8 mouse cellular contexts compared by ENCODE assay signal in genomic region chr1:79775927-79776458, GRCm38 (mm10). TPM values are rescaled to one million over a fixed set of nuclear protein-coding genes. Genes with fewer than 3 reads are reported as not detected.
DNase-seq lines count a peak whose midpoint lies in the region; ATAC-seq and TF ChIP-seq lines count a peak whose summit lies in the region.

TSS of gene Mrpl44 (plus strand) at chr1:79776018.
TSS of gene Wdfy1 (minus strand) at chr1:79776143.

- no peak for TF ChIP-seq CTCF in MEL (IDR thresholded peaks at IDR 0.05 in 2 of 3, conservative IDR thresholded peaks at IDR 0.05 in 1 of 3; ENCODE audit: control insufficient read depth in 1 of 3, insufficient read depth in 1 of 3, low read depth in 2 of 3, low read length in 3 of 3, poor library complexity in 1 of 3, severe bottlenecking in 1 of 3)
- TF ChIP-seq CTCF in cerebellum, adult 2 months (IDR thresholded peaks at IDR 0.05; ENCODE audit: borderline replicate concordance, insufficient read depth, low read depth, low read length): no peak
- peak; percentile 56 for TF ChIP-seq CTCF in forebrain, postnatal 0 days (IDR thresholded peaks at IDR 0.05; ENCODE audit: low read depth)

- H3K27ac ChIP-seq in MEL (ENCODE audit: control insufficient read depth, low read depth, low read length): peak within 1 kb of the TSS; percentile 50
- peak within 1 kb of the TSS; percentile 39 for H3K27ac ChIP-seq in cerebellum, adult 2 months (ENCODE audit: insufficient read depth, low read length)
- peak within 1 kb of the TSS; percentile 95 for H3K27ac ChIP-seq in forebrain, postnatal 0 days (ENCODE audit: low read depth, low read length)
- H3K27ac ChIP-seq in lung, embryonic 15.5 days: peak within 1 kb of the TSS; percentile 91

- H3K4me2 ChIP-seq in forebrain, postnatal 0 days (ENCODE audit: low read depth): peak within 1 kb of the TSS; percentile 64
- peak within 1 kb of the TSS; percentile 57 for H3K4me2 ChIP-seq in lung, embryonic 15.5 days

- H3K4me3 ChIP-seq in MEL (ENCODE audit: control insufficient read depth in 1 of 2, insufficient read depth in 1 of 2, low read depth in 2 of 2, low read length in 2 of 2): peak within 1 kb of the TSS; percentile 76 to 89
- H3K4me3 ChIP-seq in cerebellum, adult 2 months (replicated peaks; ENCODE audit: insufficient read depth, low read depth, low read length): peak within 1 kb of the TSS; percentile 73
- H3K4me3 ChIP-seq in forebrain, postnatal 0 days (ENCODE audit: low read depth, low read length): peak within 1 kb of the TSS; percentile 96
- peak within 1 kb of the TSS; percentile 99 for H3K4me3 ChIP-seq in lung, embryonic 15.5 days

- H3K9ac ChIP-seq in MEL (ENCODE audit: control insufficient read depth, low read depth, low read length, poor library complexity, severe bottlenecking): peak within 1 kb of the TSS; percentile 96
- H3K9ac ChIP-seq in forebrain, postnatal 0 days: peak within 1 kb of the TSS; percentile 95
- H3K9ac ChIP-seq in lung, embryonic 15.5 days: peak within 1 kb of the TSS; percentile 96

- peak; percentile 100 for ATAC-seq in forebrain, postnatal 0 days
- peak; percentile 99 for ATAC-seq in lung, embryonic 15.5 days (ENCODE audit: borderline replicate concordance, extremely low read depth, low FRiP score, low TSS enrichment)

- TF ChIP-seq EP300 in MEL (IDR thresholded peaks at IDR 0.05; ENCODE audit: low read depth in 1 of 2, low read length in 2 of 2): peak in 1 of 2 experiments; percentile 28; a peak in 1 of 4 replicates

- H3K27me3 ChIP-seq in MEL (ENCODE audit: control insufficient read depth in 1 of 2, insufficient read depth in 2 of 2, low read length in 2 of 2): no peaks in the 10 kb centered on the region
- H3K27me3 ChIP-seq in cerebellum, adult 2 months (ENCODE audit: control insufficient read depth, insufficient read depth, low read length): no peaks in the 10 kb centered on the region
- no peaks in the 10 kb centered on the region for H3K27me3 ChIP-seq in forebrain, postnatal 0 days (ENCODE audit: insufficient read depth, low read length)
- H3K27me3 ChIP-seq in lung, embryonic 15.5 days: no peaks in the 10 kb centered on the region

- peaks cover 0 to 9% of the 10 kb centered on the region in 2 experiments; a peak in 2 of 4 replicates for H3K36me3 ChIP-seq in MEL (ENCODE audit: control insufficient read depth in 1 of 2, insufficient read depth in 2 of 2, low read length in 2 of 2)
- peaks cover 14% of the 10 kb centered on the region for H3K36me3 ChIP-seq in forebrain, postnatal 0 days (ENCODE audit: insufficient read depth)
- H3K36me3 ChIP-seq in lung, embryonic 15.5 days: peaks cover 23% of the 10 kb centered on the region; the same call in 1 of the 2 replicates

- WGBS in cerebellum, adult 2 months: under 1% methylated on average over 38 of the region's 38 CpGs
- under 1% methylated on average over 38 of the region's 38 CpGs for WGBS in forebrain, postnatal 0 days
- WGBS in lung, embryonic 15.5 days: under 1% methylated on average over 38 of the region's 38 CpGs

- TF ChIP-seq RAD21 in MEL (IDR thresholded peaks at IDR 0.05; ENCODE audit: low read depth, low read length): no peak

- no peaks in the 10 kb centered on the region for H3K9me3 ChIP-seq in MEL (replicated peaks; ENCODE audit: insufficient read depth, low read length)
- no peaks in the 10 kb centered on the region for H3K9me3 ChIP-seq in forebrain, postnatal 0 days (ENCODE audit: low read length)
- H3K9me3 ChIP-seq in lung, embryonic 15.5 days: no peaks in the 10 kb centered on the region

- DNase-seq in MEL (ENCODE audit: low read depth, low spot score): peak; percentile 97
- DNase-seq in cerebellum, adult 2 months: peak; percentile 96 to 100
- DNase-seq in forebrain, postnatal 0 days: peak; percentile 98
- peak; percentile 99 for DNase-seq in heart, postnatal 4 days
- DNase-seq in layer of hippocampus, adult 8-10 months (ENCODE audit: low spot score in 2 of 2): peak; percentile 95 to 99
- DNase-seq in ovary, adult 18-20 months (ENCODE audit: low spot score): peak; percentile 93
- DNase-seq in thymus, postnatal 0 days (ENCODE audit: low spot score): peak; percentile 97

- H3K79me2 ChIP-seq in MEL (ENCODE audit: control insufficient read depth, insufficient read depth, low read length, poor library complexity): peaks cover 13% of the 10 kb centered on the region

- peak; percentile 77 to 81 for TF ChIP-seq POLR2A in MEL (IDR thresholded peaks at IDR 0.05; ENCODE audit: control insufficient read depth in 1 of 2, insufficient read depth in 1 of 2, low read depth in 1 of 2, low read length in 2 of 2, poor library complexity in 1 of 2)
- TF ChIP-seq POLR2A in cerebellum, adult 2 months (IDR thresholded peaks at IDR 0.05; ENCODE audit: borderline replicate concordance, insufficient read depth, low read length): peak; percentile 35; the same call in 1 of the 2 replicates

- peaks cover 0 to 1% of the 10 kb centered on the region in 2 experiments; a peak in 1 of 4 replicates for H3K4me1 ChIP-seq in MEL (ENCODE audit: control insufficient read depth in 1 of 2, insufficient read depth in 2 of 2, low read length in 2 of 2)
- H3K4me1 ChIP-seq in cerebellum, adult 2 months (ENCODE audit: control insufficient read depth, insufficient read depth, low read length): no peaks in the 10 kb centered on the region
- H3K4me1 ChIP-seq in forebrain, postnatal 0 days (ENCODE audit: insufficient read depth): 0 out of 2 replicates have a peak, but pooled peaks cover 5% of the 10 kb centered on the region
- 0 out of 2 replicates have a peak, but pooled peaks cover 3% of the 10 kb centered on the region for H3K4me1 ChIP-seq in lung, embryonic 15.5 days

TF ChIP-seq in MEL, 35 proteins besides CTCF, POLR2A, EP300 and RAD21 (continues in another document):
- peak; percentile 94 for TF ChIP-seq TBP (IDR thresholded peaks at IDR 0.05; ENCODE audit: low read depth, low read length)
- no peak; the same call in 1 of the 2 replicates for TF ChIP-seq JUND (IDR thresholded peaks at IDR 0.05; ENCODE audit: low read depth, low read length)
- peak; percentile 6; the same call in 1 of the 2 replicates for TF ChIP-seq GATA1 (IDR thresholded peaks at IDR 0.05; ENCODE audit: low read depth, low read length)
- TF ChIP-seq NRF1 (IDR thresholded peaks at IDR 0.05; ENCODE audit: insufficient read depth, low read depth, low read length, poor library complexity, severe bottlenecking): peak; percentile 87
- peak; percentile 31; the same call in 1 of the 2 replicates for TF ChIP-seq ZNF384 (IDR thresholded peaks at IDR 0.05; ENCODE audit: low read depth, low read length)
- TF ChIP-seq KAT2A (conservative IDR thresholded peaks at IDR 0.05; ENCODE audit: low read depth, low read length): peak; percentile 94
- peak; percentile 88 for TF ChIP-seq MYC (IDR thresholded peaks at IDR 0.05; ENCODE audit: low read depth, low read length)
- TF ChIP-seq CHD1 (IDR thresholded peaks at IDR 0.05; ENCODE audit: low read depth, low read length): no peak
- peak; percentile 78; the same call in 1 of the 2 replicates for TF ChIP-seq ZMIZ1 (IDR thresholded peaks at IDR 0.05; ENCODE audit: low read depth, low read length)
- TF ChIP-seq HCFC1 (IDR thresholded peaks at IDR 0.05; ENCODE audit: low read depth, low read length): peak; percentile 99
- TF ChIP-seq MAFK (IDR thresholded peaks at IDR 0.05; ENCODE audit: borderline replicate concordance, low read depth, low read length): no peak
- no peak for TF ChIP-seq POLR2AphosphoS5 (IDR thresholded peaks at IDR 0.05; ENCODE audit: borderline replicate concordance, low read depth, low read length)
- peak; percentile 85 for TF ChIP-seq MAZ (IDR thresholded peaks at IDR 0.05; ENCODE audit: low read depth, low read length)
- 0 out of 2 replicates have a peak, but pooled peaks have one; percentile 21 for TF ChIP-seq ETS1 (IDR thresholded peaks at IDR 0.05; ENCODE audit: low read depth, low read length)
- TF ChIP-seq RCOR1 (IDR thresholded peaks at IDR 0.05; ENCODE audit: low read depth, low read length): peak; percentile 64
- TF ChIP-seq TCF12 (IDR thresholded peaks at IDR 0.05; ENCODE audit: low read depth, low read length): peak; percentile 85
- peak; percentile 96 for TF ChIP-seq MXI1 (IDR thresholded peaks at IDR 0.05; ENCODE audit: low read depth, low read length)
- TF ChIP-seq UBTF (IDR thresholded peaks at IDR 0.05; ENCODE audit: borderline replicate concordance, insufficient read depth, low read depth, low read length): 0 out of 2 replicates have a peak, but pooled peaks have one; percentile 60
- TF ChIP-seq POLR2AphosphoS2 (IDR thresholded peaks at IDR 0.05; ENCODE audit: low read length): peak; percentile 79
- TF ChIP-seq MEF2A (IDR thresholded peaks at IDR 0.05; ENCODE audit: extremely low read depth, insufficient replicate concordance, low read depth, low read length, poor library complexity, severe bottlenecking): peak; percentile 35; the same call in 1 of the 2 replicates
- peak; percentile 81 for TF ChIP-seq NELFE (IDR thresholded peaks at IDR 0.05; ENCODE audit: low read depth, low read length)

RNA-seq across cellular contexts. Expression of gene Mrpl44, which starts in this region (rescaled TPM):
- 52.6 and 58.5 TPM in 2 replicates for total RNA-seq in MEL (2012; rRNA removed)
- polyA plus RNA-seq in MEL (2012; ENCODE audit: insufficient read depth in 1 of 2, insufficient read length in 2 of 2, low read depth in 1 of 2, low replicate concordance in 2 of 2, missing spikeins in 1 of 2): 10 to 100 TPM in 1 of 2 experiments, not detected in 1; 63.2 TPM
- polyA plus RNA-seq in cerebellum, adult 2 months (2012; rRNA removed): 28.4 and 29.5 TPM in 2 replicates
- total RNA-seq in forebrain, postnatal 0 days (2014; rRNA removed): 37.3 and 46.5 TPM in 2 replicates
- polyA plus RNA-seq in forebrain, postnatal 0 days (2015; fragmentation: Nextera tagmentation; extraction: Ambion mirVana): 33.3 and 34.8 TPM in 2 replicates
- 10 to 100 TPM; 41.4 to 42.6 TPM for total RNA-seq in heart, postnatal 4 days (2021)
- 10 to 100 TPM; 25.8 to 31.3 (median 28.2) TPM for total RNA-seq in layer of hippocampus, adult 8-10 months (2022)
- polyA plus RNA-seq in lung, embryonic 15.5 days (2015; fragmentation: Nextera tagmentation; extraction: Ambion mirVana): 58.5 and 59.2 TPM in 2 replicates
- polyA plus RNA-seq in thymus, postnatal 0 days (2015; fragmentation: Nextera tagmentation; extraction: Ambion mirVana): 57.8 and 63.9 TPM in 2 replicates

RNA-seq across cellular contexts. Expression of gene Wdfy1, which starts in this region (rescaled TPM):
- 17.6 TPM in 2 replicates for total RNA-seq in MEL (2012; rRNA removed)
- polyA plus RNA-seq in MEL (2012; ENCODE audit: insufficient read depth in 1 of 2, insufficient read length in 2 of 2, low read depth in 1 of 2, low replicate concordance in 2 of 2, missing spikeins in 1 of 2): 10 to 100 TPM in 1 of 2 experiments, not detected in 1; 25.0 TPM
- 29.9 and 32.9 TPM in 2 replicates for polyA plus RNA-seq in cerebellum, adult 2 months (2012; rRNA removed)
- 69.2 and 90.1 TPM in 2 replicates for total RNA-seq in forebrain, postnatal 0 days (2014; rRNA removed)
- 47.0 and 72.8 TPM in 2 replicates for polyA plus RNA-seq in forebrain, postnatal 0 days (2015; fragmentation: Nextera tagmentation; extraction: Ambion mirVana)
- total RNA-seq in heart, postnatal 4 days (2021): 10 to 100 TPM; 30.5 to 31.3 TPM
- total RNA-seq in layer of hippocampus, adult 8-10 months (2022): 10 to 100 TPM; 36.8 to 47.7 (median 44.6) TPM
- polyA plus RNA-seq in lung, embryonic 15.5 days (2015; fragmentation: Nextera tagmentation; extraction: Ambion mirVana): 43.0 and 45.1 TPM in 2 replicates
- polyA plus RNA-seq in thymus, postnatal 0 days (2015; fragmentation: Nextera tagmentation; extraction: Ambion mirVana): 16.6 and 18.5 TPM in 2 replicates

Comparison
In these comparisons a context has a peak if more than half of its experiments do, and no peak if none do; other contexts are left out.
1. Peak in every context shown above with its lines: DNase-seq, ATAC-seq, H3K4me3 ChIP-seq and H3K27ac ChIP-seq.
2. H3K27ac ChIP-seq: peak in every context shown above with its lines; median percentile 95 in forebrain, postnatal 0 days; 91 in lung, embryonic 15.5 days; 50 in MEL; 39 in cerebellum, adult 2 months.